Mouse (Mus musculus) E14TG2a.4 (cell line): ENCODE measurements at regions not wholly inside any gene's neighbourhood (a gene's known extent, or its start where the extent isn't known, plus 50 kb on each side); places are given as distances from the start of the nearest gene placed in this dataset.
"Not testable (repeated sequence)": the region's sequence is repeated elsewhere in the genome, so short reads cannot be mapped to it uniquely, and the experiment has no call there.

Experiments used
- CTCF ChIP-seq: conservative IDR thresholded peaks from 2 replicates; pipeline ENCODE4 v1.5.1; 2014; ENCODE audit warnings: low read length
- NANOG ChIP-seq: IDR thresholded peaks from 2 replicates; pipeline ENCODE4 v1.6.1; 2014; ENCODE audit warnings: borderline replicate concordance, low read length, mixed read lengths
- POU5F1 ChIP-seq: IDR thresholded peaks from 2 replicates; pipeline ENCODE4 v1.6.1; 2014; ENCODE audit warnings: low read length, borderline replicate concordance

DNA sequence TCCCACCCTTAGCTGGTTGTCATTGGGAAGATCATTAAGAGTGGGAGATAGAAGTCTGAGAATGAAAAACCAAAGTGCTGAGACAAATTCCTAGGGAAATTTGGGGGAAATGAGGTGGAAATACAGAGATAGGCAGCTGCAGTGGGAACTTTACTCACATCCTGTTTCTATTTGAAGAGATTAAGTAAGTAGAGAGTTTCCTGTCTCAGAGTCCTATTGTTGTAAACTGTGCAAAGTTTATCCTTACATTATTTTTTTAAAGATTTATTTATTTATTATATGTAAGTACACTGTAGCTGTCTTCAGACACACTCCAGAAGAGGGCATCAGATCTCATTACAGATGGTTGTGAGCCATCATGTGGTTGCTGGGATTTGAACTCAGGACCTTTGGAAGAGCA is 126.0 kb upstream of the Rxfp2 start:
- TF ChIP-seq CTCF, NANOG, POU5F1: not testable (repeated sequence)
